Mouse (Mus musculus) thymus, adult 2 months (tissue): ENCODE data around the gene Gtf3c5. TPM values are rescaled to one million over a fixed set of nuclear protein-coding genes. Genes with fewer than 3 reads are reported as not detected.

Experiments
- DNase-seq: peaks from one replicate; pipeline ENCODE4 v3.0.0; 2021
- H3K27ac ChIP-seq: fragments of 200-500 bp; 2 replicates; pipeline ENCODE4 v1.5.1; 2012; ENCODE audit warnings: low read length, control low read depth; ENCODE audit not compliant: control insufficient read depth, insufficient read depth
- H3K27me3 ChIP-seq: fragments of 200-500 bp; 2 replicates; pipeline ENCODE4 v1.6.1; 2012; ENCODE audit warnings: mild to moderate bottlenecking, low read length, moderate library complexity, mixed read lengths; ENCODE audit not compliant: control insufficient read depth, insufficient read depth
- H3K36me3 ChIP-seq: fragments of 200-500 bp; 2 replicates; pipeline ENCODE4 v1.6.1; 2012; ENCODE audit warnings: mild to moderate bottlenecking, low read length, moderate library complexity; ENCODE audit not compliant: control insufficient read depth, insufficient read depth
- H3K4me1 ChIP-seq: fragments of 200-500 bp; replicated peaks from 2 replicates; pipeline ENCODE4 v1.6.1; 2012; ENCODE audit warnings: low read length; ENCODE audit not compliant: control insufficient read depth, insufficient read depth
- H3K4me3 ChIP-seq: fragments of 200-500 bp; 2 replicates; pipeline ENCODE4 v1.5.1; 2012; ENCODE audit warnings: mild to moderate bottlenecking, low read length, control low read depth, moderate library complexity; ENCODE audit not compliant: control insufficient read depth, insufficient read depth
- CTCF ChIP-seq: fragments of 200-500 bp; IDR thresholded peaks from 2 replicates; pipeline ENCODE4 v1.5.1; 2012; ENCODE audit warnings: mild to moderate bottlenecking, control low read depth, low read length, moderate library complexity, borderline replicate concordance; ENCODE audit not compliant: control insufficient read depth, poor library complexity, insufficient read depth; ENCODE audit errors: extremely low read depth
- POLR2A ChIP-seq: fragments of 200-500 bp; IDR thresholded peaks from 2 replicates; pipeline ENCODE4 v1.6.1; 2012; ENCODE audit warnings: mild to moderate bottlenecking, low read length, control low read depth, moderate library complexity; ENCODE audit not compliant: control insufficient read depth, poor library complexity, insufficient read depth; ENCODE audit errors: extremely low read depth
- WGBS: fragments of 180-500 bp; shearing (Covaris S2); methylation state at CpG from one replicate; pipeline ENCODE4 v1.1.7; 2018; 5-methylcytosine and 5-hydroxymethylcytosine counted together
- polyA plus RNA-seq: library from polyadenylated mRNA; depleted of rRNA; stranded (reverse); fragments of >200 nt; gene quantifications from 2 replicates; pipeline ENCODE4 v1.2.3, GENCODE M21; 2012

Gene Gtf3c5
- polyA plus RNA-seq, 1 experiment: 33.7 TPM

GRCm38 (mm10) chr2:28537634-28537920 lies 46.0 kb downstream of the Gtf3c5 start:
- peaks cover 40% of the 10 kb centered on the region for H3K4me1 ChIP-seq
- DNase-seq: no peak
- no peak overlapping the region for H3K4me3 ChIP-seq
- no peak overlapping the region for H3K27ac ChIP-seq
- no peak for TF ChIP-seq POLR2A
- TF ChIP-seq CTCF: no peak
- 62% methylated on average over 4 of the region's 4 CpGs for WGBS
- no peaks in the 10 kb centered on the region for H3K36me3 ChIP-seq
- H3K27me3 ChIP-seq: no peaks in the 10 kb centered on the region

- DNase-seq: no peak
- WGBS: 83% methylated on average over 11 of the region's 11 CpGs
- H3K4me1 ChIP-seq: peaks cover 40% of the 10 kb centered on the region
- no peaks in the 10 kb centered on the region for H3K27me3 ChIP-seq
- H3K4me3 ChIP-seq: no peak overlapping the region
- no peak overlapping the region for H3K27ac ChIP-seq
- no peaks in the 10 kb centered on the region for H3K36me3 ChIP-seq
- TF ChIP-seq POLR2A (no peak), CTCF (no peak)
Measured at GRCm38 (mm10) chr2:28536766-28537633, 46.6 kb downstream of the Gtf3c5 start.

GRCm38 (mm10) chr2:28536166-28536565 lies 47.4 kb downstream of the Gtf3c5 start:
- H3K27ac ChIP-seq: no peak overlapping the region

DNA sequence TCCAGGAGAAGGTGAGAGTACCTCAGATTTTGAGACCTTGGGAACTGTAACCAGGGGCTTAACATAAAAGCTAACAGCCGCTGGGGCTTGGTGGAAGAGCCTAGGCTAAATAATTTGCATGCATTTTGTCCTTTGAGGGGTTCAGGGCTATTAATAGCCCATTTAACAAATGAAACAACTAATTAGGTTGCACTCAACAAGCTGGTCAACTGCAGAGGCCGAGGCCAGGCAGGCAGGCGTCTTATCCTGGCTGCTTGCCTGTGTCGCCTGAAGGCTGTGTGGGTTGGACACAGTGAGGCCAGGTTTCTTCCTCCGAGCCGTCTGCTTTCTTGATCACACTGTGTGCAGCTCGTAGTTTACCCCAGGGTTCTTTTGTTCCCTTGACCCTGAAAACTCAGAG lies 47.9 kb downstream of the Gtf3c5 start:
- Histone ChIP-seq H3K36me3 (no peaks in the 10 kb centered on the region), H3K27ac (no peak overlapping the region), H3K4me1 (peaks cover 38% of the 10 kb centered on the region), H3K4me3 (no peak overlapping the region), H3K27me3 (no peaks in the 10 kb centered on the region)
- TF ChIP-seq CTCF: no peak
- no peak for TF ChIP-seq POLR2A
- DNase-seq: no peak
- 88% methylated on average over 7 of the region's 7 CpGs for WGBS

More at GRCm38 (mm10) chr2:28536166-28536565, 47.4 kb downstream of the Gtf3c5 start:
- no peak for DNase-seq
- H3K27me3 ChIP-seq: no peaks in the 10 kb centered on the region
- H3K4me3 ChIP-seq: no peak overlapping the region
- no peak for TF ChIP-seq CTCF
- no peak for TF ChIP-seq POLR2A
- WGBS: 70% methylated on average over 4 of the region's 4 CpGs
- H3K4me1 ChIP-seq: peaks cover 40% of the 10 kb centered on the region
- H3K36me3 ChIP-seq: no peaks in the 10 kb centered on the region

DNA sequence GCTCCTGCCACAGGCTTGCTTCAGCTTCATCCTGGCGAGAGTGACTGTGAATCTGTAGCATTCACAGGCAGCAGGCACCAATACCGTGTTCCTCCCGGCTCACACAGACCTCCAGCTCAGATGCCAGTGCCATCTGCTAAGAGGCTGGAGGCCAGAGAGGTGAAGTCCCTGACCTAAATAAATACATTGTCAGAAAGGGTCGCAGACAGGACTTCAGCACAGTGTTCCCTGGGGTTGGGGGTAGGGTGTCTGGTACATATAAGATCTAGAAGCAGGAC lies 48.3 kb downstream of the Gtf3c5 start:
- H3K4me1 ChIP-seq: peaks cover 34% of the 10 kb centered on the region
- TF ChIP-seq POLR2A (no peak), CTCF (no peak)

DNA sequence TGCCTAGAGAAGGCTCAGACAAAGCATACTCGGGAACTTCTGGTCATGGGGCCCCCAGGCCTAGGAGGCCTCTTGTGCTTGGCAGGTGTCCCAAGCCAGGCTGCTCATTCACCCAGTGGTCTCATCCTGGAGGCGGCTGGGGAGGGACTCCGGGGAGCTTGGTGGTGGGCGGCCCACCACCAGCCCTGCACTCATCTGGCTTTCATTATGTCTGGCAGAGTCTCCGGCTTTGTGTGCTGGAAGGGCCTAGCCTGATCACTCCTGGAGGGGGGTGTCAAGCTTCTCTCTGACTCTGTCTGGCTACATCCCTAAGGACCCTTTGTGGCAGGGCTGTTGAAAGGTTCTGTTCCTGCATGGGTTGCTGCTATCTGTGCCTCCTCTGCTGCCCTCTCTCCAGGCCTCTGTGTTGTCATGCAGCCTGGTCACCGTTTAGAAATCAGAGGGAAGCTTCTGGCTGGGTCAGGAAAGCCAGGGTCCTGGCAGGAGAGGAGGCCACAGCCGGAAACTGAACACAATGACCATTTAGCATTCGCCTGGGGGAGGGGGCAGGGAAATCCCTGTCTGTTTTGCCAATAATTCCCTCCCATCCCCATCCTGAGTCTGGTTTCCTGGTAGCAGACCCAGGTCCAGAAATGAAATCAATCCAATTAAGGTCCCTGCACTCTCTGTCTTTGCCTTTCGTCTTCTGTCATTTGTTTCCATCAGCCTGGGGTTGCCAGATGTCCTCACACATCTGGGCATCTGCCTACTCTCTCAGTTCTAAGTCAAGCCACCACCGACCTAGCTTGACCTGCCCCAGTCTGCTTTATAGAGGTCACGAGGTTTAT lies 48.9 kb downstream of the Gtf3c5 start:
- Histone ChIP-seq H3K4me3 (no peak overlapping the region), H3K27me3 (no peaks in the 10 kb centered on the region), H3K36me3 (no peaks in the 10 kb centered on the region), H3K4me1 (peaks cover 28% of the 10 kb centered on the region), H3K27ac (no peak overlapping the region)
- no peak for DNase-seq
- WGBS: 81% methylated on average over 11 of the region's 11 CpGs
- TF ChIP-seq CTCF (no peak), POLR2A (no peak)

More for the DNA sequence above, 48.3 kb downstream of the Gtf3c5 start:
- Histone ChIP-seq H3K27me3 (no peaks in the 10 kb centered on the region), H3K27ac (no peak overlapping the region), H3K4me3 (no peak overlapping the region), H3K36me3 (no peaks in the 10 kb centered on the region)
- DNase-seq: no peak
- WGBS: 84% methylated on average over 4 of the region's 4 CpGs
